Mouse (Mus musculus) ovary, postnatal 14 days (tissue): ENCODE measurements at regions not wholly inside any gene's neighbourhood (a gene's known extent, or its start where the extent isn't known, plus 50 kb on each side); places are given as distances from the start of the nearest gene placed in this dataset.
"Not testable (repeated sequence)": the region's sequence is repeated elsewhere in the genome, so short reads cannot be mapped to it uniquely, and the experiment has no call there.

Experiments
- DNase-seq: peaks from one replicate; pipeline ENCODE4 v3.0.0; 2022; ENCODE audit warnings: low spot score

- no peak for DNase-seq
These were observed 155.6 kb upstream of the Ipo5 start for GRCm38 (mm10) chr14:120755389-120755788.

GRCm38 (mm10) chr14:120758200-120758830 is 152.7 kb upstream of the Ipo5 start:
- no peak for DNase-seq

GRCm38 (mm10) chr14:120762168-120762567 is 148.9 kb upstream of the Ipo5 start:
- DNase-seq, result no peak

GRCm38 (mm10) chr14:120762733-120763132 is 148.3 kb upstream of the Ipo5 start:
- DNase-seq, result no peak

GRCm38 (mm10) chr14:120763796-120764195 is 147.2 kb upstream of the Ipo5 start:
- no peak for DNase-seq

- DNase-seq, result no peak
These were observed 146.6 kb upstream of the Ipo5 start for GRCm38 (mm10) chr14:120764386-120764785.

- DNase-seq, result no peak
These were observed 144.6 kb upstream of the Ipo5 start for GRCm38 (mm10) chr14:120766451-120766850.

- DNase-seq, result no peak
These were observed 140.4 kb upstream of the Ipo5 start for GRCm38 (mm10) chr14:120770579-120770978.

GRCm38 (mm10) chr14:120773001-120773400 is 138.0 kb upstream of the Ipo5 start:
- not testable (repeated sequence) for DNase-seq

GRCm38 (mm10) chr14:120791828-120792554 is 119.0 kb upstream of the Ipo5 start:
- no peak for DNase-seq

- DNase-seq, result no peak
These were observed 113.0 kb upstream of the Ipo5 start for GRCm38 (mm10) chr14:120797916-120798490.

GRCm38 (mm10) chr14:120803191-120803590 is 107.8 kb upstream of the Ipo5 start:
- no peak for DNase-seq

GRCm38 (mm10) chr14:120803739-120804138 is 107.3 kb upstream of the Ipo5 start:
- no peak for DNase-seq

- no peak for DNase-seq
These were observed 106.7 kb upstream of the Ipo5 start for GRCm38 (mm10) chr14:120804183-120804848.

GRCm38 (mm10) chr14:120805137-120805536 is 105.9 kb upstream of the Ipo5 start:
- DNase-seq, result no peak

- not testable (repeated sequence) for DNase-seq
These were observed 105.0 kb upstream of the Ipo5 start for GRCm38 (mm10) chr14:120805816-120806552.

GRCm38 (mm10) chr14:120806553-120806893 is 104.5 kb upstream of the Ipo5 start:
- DNase-seq, result no peak

- DNase-seq, result no peak
These were observed 101.7 kb upstream of the Ipo5 start for GRCm38 (mm10) chr14:120809321-120809720.

GRCm38 (mm10) chr14:120813938-120814337 is 97.1 kb upstream of the Ipo5 start:
- no peak for DNase-seq

- DNase-seq, result not testable (repeated sequence)
These were observed 95.9 kb upstream of the Ipo5 start for GRCm38 (mm10) chr14:120815126-120815525.

- no peak for DNase-seq
These were observed 94.5 kb upstream of the Ipo5 start for GRCm38 (mm10) chr14:120816529-120816928.

- no peak for DNase-seq
These were observed 84.8 kb upstream of the Ipo5 start for GRCm38 (mm10) chr14:120826187-120826586.
